Mouse (Mus musculus) heart, adult 2 months (tissue): ENCODE data around the gene Dact3. TPM values are rescaled to one million over a fixed set of nuclear protein-coding genes. Genes with fewer than 3 reads are reported as not detected.
A peak's percentile ranks its signal among the peaks of the same experiment; 100 is the strongest.

ENCODE experiments used
- DNase-seq, 2 experiments: peaks; one replicate each; pipeline ENCODE4 v3.0.0; 2021
- H3K27ac ChIP-seq: fragments of 200-600 bp; 2 replicates; pipeline ENCODE4 v1.8.1; 2022
- H3K27me3 ChIP-seq: fragments of 200-500 bp; 2 replicates; pipeline ENCODE4 v1.6.1; 2012; ENCODE audit warnings: mild to moderate bottlenecking, low read length, inconsistent platforms, mixed read lengths; ENCODE audit not compliant: control insufficient read depth, insufficient read depth
- H3K36me3 ChIP-seq: fragments of 200-500 bp; 2 replicates; pipeline ENCODE4 v1.6.1; 2012; ENCODE audit warnings: low read length, inconsistent platforms; ENCODE audit not compliant: control insufficient read depth, insufficient read depth
- H3K4me1 ChIP-seq: fragments of 200-500 bp; 2 replicates; pipeline ENCODE4 v1.6.1; 2011; ENCODE audit warnings: low read length; ENCODE audit not compliant: control insufficient read depth, insufficient read depth
- H3K4me3 ChIP-seq: fragments of 200-600 bp; 2 replicates; pipeline ENCODE4 v1.8.1; 2022
- H3K79me2 ChIP-seq: fragments of 200-500 bp; replicated peaks from 2 replicates; pipeline ENCODE4 v1.6.1; 2012; ENCODE audit warnings: mild to moderate bottlenecking, inconsistent platforms, low read length, moderate library complexity, mixed read lengths; ENCODE audit not compliant: control insufficient read depth, insufficient read depth
- H3K9ac ChIP-seq: fragments of 200-500 bp; 2 replicates; pipeline ENCODE4 v1.6.1; 2012; ENCODE audit warnings: low read depth, mild to moderate bottlenecking, control low read depth, inconsistent platforms, low read length, mixed read lengths
- CTCF ChIP-seq: fragments of 200-600 bp; IDR thresholded peaks from 2 replicates; pipeline ENCODE4 v1.8.1; 2022; ENCODE audit warnings: antibody characterized with exemption, mild to moderate bottlenecking, moderate library complexity
- EP300 ChIP-seq: fragments of 200-500 bp; IDR thresholded peaks from 2 replicates; pipeline ENCODE4 v1.6.1; 2011; ENCODE audit warnings: low read depth, low read length, control low read depth; ENCODE audit not compliant: insufficient read depth
- POLR2A ChIP-seq: fragments of 200-500 bp; IDR thresholded peaks from 2 replicates; pipeline ENCODE4 v1.6.1; 2011; ENCODE audit warnings: mild to moderate bottlenecking, low read depth, low read length, control low read depth; ENCODE audit not compliant: insufficient read depth
- WGBS: fragments of 180-500 bp; shearing (Covaris S2); methylation state at CpG from one replicate; pipeline ENCODE4 v1.1.7; 2018; 5-methylcytosine and 5-hydroxymethylcytosine counted together
- intact Hi-C: fragments of 180-260 bp; cut with DNase I; formaldehyde crosslinking; loops from one replicate; pipeline ENCODE4 v1.15.1; 2025
- polyA plus RNA-seq: library from polyadenylated mRNA; depleted of rRNA; stranded (reverse); fragments of >200 nt; gene quantifications from 2 replicates; pipeline ENCODE4 v1.2.3, GENCODE M21; 2012
- total RNA-seq, 2 experiments: library from RNA; stranded (reverse); gene quantifications; 2 replicates each; pipeline ENCODE4 v1.2.3; 2021

Dact3 gene
- total and polyA plus RNA-seq, 3 experiments = 8.6 to 19.6 (median 12.1) TPM

GRCm38 (mm10) chr7:16906281-16906680, 31.2 kb downstream of the Dact3 start, which contains the start of gene Ptgir:
Ptgir (plus strand) TSS chr7:16906490.
- Histone ChIP-seq H3K4me1 (peaks cover 9% of the 10 kb centered on the region), H3K4me3 (peak within 1 kb of the TSS; percentile 16; the same call in 1 of the 2 replicates), H3K27ac (peak within 1 kb of the TSS; percentile 71), H3K36me3 (no peaks in the 10 kb centered on the region), H3K27me3 (no peaks in the 10 kb centered on the region), H3K79me2 (no peaks in the 10 kb centered on the region), H3K9ac (peak within 1 kb of the TSS; percentile 32)
- intact Hi-C loops = loop anchor here (5.0 kb wide), 1 partner anchor 279 kb away; no protein-coding TSS in a partner anchor
- DNase-seq = peak; percentile 84 to 85
- 34% methylated on average over 6 of the region's 6 CpGs for WGBS
- TF ChIP-seq EP300 (no peak), CTCF (no peak), POLR2A (peak; percentile 51)

GRCm38 (mm10) chr7:16906889-16907559, 31.9 kb downstream of the Dact3 start:
- H3K9ac ChIP-seq = peak overlapping the region; percentile 32
- H3K27ac ChIP-seq = peak overlapping the region; percentile 56
- no peaks in the 10 kb centered on the region for H3K79me2 ChIP-seq
- intact Hi-C loops = loop anchor here (5.0 kb wide), 1 partner anchor 280 kb away; no protein-coding TSS in a partner anchor
- no peaks in the 10 kb centered on the region for H3K27me3 ChIP-seq
- peak; percentile 20 to 35 for DNase-seq
- 86% methylated on average over 41 of the region's 41 CpGs for WGBS
- TF ChIP-seq EP300 = no peak
- no peak for TF ChIP-seq POLR2A
- no peak for TF ChIP-seq CTCF
- peaks cover 9% of the 10 kb centered on the region for H3K4me1 ChIP-seq
- H3K4me3 ChIP-seq = peak overlapping the region; percentile 16; the same call in 1 of the 2 replicates
- H3K36me3 ChIP-seq = no peaks in the 10 kb centered on the region

GRCm38 (mm10) chr7:16907842-16908241, 32.7 kb downstream of the Dact3 start:
- TF ChIP-seq CTCF (no peak), EP300 (no peak), POLR2A (no peak)
- H3K79me2 ChIP-seq = no peaks in the 10 kb centered on the region
- DNase-seq = no peak
- peaks cover 9% of the 10 kb centered on the region for H3K4me1 ChIP-seq
- WGBS = 5% methylated on average over 7 of the region's 7 CpGs
- no peaks in the 10 kb centered on the region for H3K36me3 ChIP-seq
- H3K4me3 ChIP-seq = peak overlapping the region; percentile 14; the same call in 1 of the 2 replicates
- no peaks in the 10 kb centered on the region for H3K27me3 ChIP-seq
- H3K9ac ChIP-seq = peak overlapping the region; percentile 26
- H3K27ac ChIP-seq = peak overlapping the region; percentile 41
- intact Hi-C loops = loop anchor here (5.0 kb wide), 1 partner anchor 281 kb away; no protein-coding TSS in a partner anchor

- Histone ChIP-seq H3K27me3 (no peaks in the 10 kb centered on the region), H3K79me2 (no peaks in the 10 kb centered on the region), H3K27ac (peak overlapping the region; percentile 41; the same call in 1 of the 2 replicates), H3K36me3 (no peaks in the 10 kb centered on the region), H3K4me3 (peak overlapping the region; percentile 6; the same call in 1 of the 2 replicates), H3K9ac (peak overlapping the region; percentile 42), H3K4me1 (peaks cover 9% of the 10 kb centered on the region)
- TF ChIP-seq EP300 (no peak), POLR2A (no peak), CTCF (no peak)
- 14% methylated on average over 11 of the region's 11 CpGs for WGBS
- no peak for DNase-seq
- intact Hi-C loops = loop anchor here (5.0 kb wide), 1 partner anchor 281 kb away; no protein-coding TSS in a partner anchor
Observed at GRCm38 (mm10) chr7:16908367-16908766, 33.2 kb downstream of the Dact3 start.

GRCm38 (mm10) chr7:16908859-16909258, 33.7 kb downstream of the Dact3 start:
- no peak for DNase-seq
- H3K79me2 ChIP-seq = no peaks in the 10 kb centered on the region
- no peaks in the 10 kb centered on the region for H3K27me3 ChIP-seq
- peak overlapping the region; percentile 46; the same call in 1 of the 2 replicates for H3K9ac ChIP-seq
- no peak overlapping the region for H3K27ac ChIP-seq
- TF ChIP-seq EP300 (no peak), POLR2A (no peak), CTCF (no peak)
- intact Hi-C loops = loop anchor here (5.0 kb wide), 1 partner anchor 282 kb away; no protein-coding TSS in a partner anchor
- H3K36me3 ChIP-seq = no peaks in the 10 kb centered on the region
- no peak overlapping the region for H3K4me3 ChIP-seq
- H3K4me1 ChIP-seq = peaks cover 10% of the 10 kb centered on the region
- 64% methylated on average over 11 of the region's 11 CpGs for WGBS

GRCm38 (mm10) chr7:16909909-16910308, 34.8 kb downstream of the Dact3 start:
- H3K27me3 ChIP-seq = no peaks in the 10 kb centered on the region
- no peak overlapping the region for H3K4me3 ChIP-seq
- H3K36me3 ChIP-seq = no peaks in the 10 kb centered on the region
- H3K27ac ChIP-seq = no peak overlapping the region; the same call in 1 of the 2 replicates
- 29% methylated on average over 10 of the region's 10 CpGs for WGBS
- no peaks in the 10 kb centered on the region for H3K79me2 ChIP-seq
- H3K9ac ChIP-seq = no peak overlapping the region
- intact Hi-C loops = loop anchor here (5.0 kb wide), 1 partner anchor 283 kb away; no protein-coding TSS in a partner anchor
- TF ChIP-seq EP300 = no peak
- no peak for TF ChIP-seq POLR2A
- TF ChIP-seq CTCF = no peak
- DNase-seq = peak; percentile 32 to 53
- peaks cover 10% of the 10 kb centered on the region for H3K4me1 ChIP-seq
